Mouse (Mus musculus): ENCODE measurements around the gene Myrip. TPM values are rescaled to one million over a fixed set of nuclear protein-coding genes. Genes with fewer than 3 reads are reported as not detected.

Myrip gene
- polyA plus RNA-seq, 1 experiment = 0.41 TPM

DNA sequence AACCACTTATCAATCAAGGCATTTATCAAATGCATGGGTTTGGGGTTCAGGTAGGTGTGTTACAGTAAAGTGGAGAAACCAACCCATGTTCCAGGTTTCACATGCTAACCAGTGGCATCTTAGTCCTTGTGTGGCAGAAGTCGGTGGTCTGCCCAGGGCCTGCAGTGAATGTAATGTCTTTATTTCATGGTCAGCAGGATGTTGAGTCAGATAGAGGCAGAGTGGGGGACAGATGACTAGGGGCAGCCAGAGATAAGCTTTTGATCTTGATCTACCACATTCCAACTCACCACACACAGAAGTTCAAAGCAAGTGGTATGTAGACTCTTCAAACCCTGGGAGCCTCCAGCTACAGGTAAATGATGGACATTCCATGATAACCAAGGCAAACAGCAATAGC, 219.8 kb downstream of the Myrip start:
- Histone ChIP-seq H3K36me3 (ENCODE audit: control insufficient read depth, insufficient read depth, low read length) (no peaks in the 10 kb centered on the region), H3K27ac (ENCODE audit: control insufficient read depth, insufficient read depth, low read depth, low read length) (no peak overlapping the region), H3K27me3 (ENCODE audit: control insufficient read depth, insufficient read depth, low read length) (no peaks in the 10 kb centered on the region), H3K4me3 (ENCODE audit: control insufficient read depth, low read depth, low read length) (no peak overlapping the region), H3K4me1 (ENCODE audit: control insufficient read depth, insufficient read depth, low read length) (peaks cover 6% of the 10 kb centered on the region)
- TF ChIP-seq POLR2A (IDR thresholded peaks at IDR 0.05; ENCODE audit: control insufficient read depth, low read depth, low read length) (no peak), CTCF (IDR thresholded peaks at IDR 0.05; ENCODE audit: control insufficient read depth, insufficient read depth, insufficient replicate concordance, low read depth, low read length) (no peak)

Other genes with a start within 250 kb of the Myrip start
- 2.2 and 2.7 TPM in 2 replicates for gene Cx3cr1, start 231.6 kb upstream of the Myrip start, polyA plus RNA-seq (2012; rRNA removed)
- not detected in 2 replicates for gene Ccr8, start 209.4 kb upstream of the Myrip start, polyA plus RNA-seq (2012; rRNA removed)
- gene Slc25a38, start 191.1 kb upstream of the Myrip start, polyA plus RNA-seq (2012; rRNA removed) = 27.8 and 28.2 TPM in 2 replicates
- gene Rpsa, start 173.8 kb upstream of the Myrip start, polyA plus RNA-seq (2012; rRNA removed) = 310 and 318 TPM in 2 replicates
- gene Mobp, start 151.8 kb upstream of the Myrip start, polyA plus RNA-seq (2012; rRNA removed) = 0.49 and 0.79 TPM in 2 replicates
- 105 and 115 TPM in 2 replicates for gene Eif1b, start 190.7 kb downstream of the Myrip start, polyA plus RNA-seq (2012; rRNA removed)
- gene Entpd3, start 238.3 kb downstream of the Myrip start, polyA plus RNA-seq (2012; rRNA removed) = 0.06 and 0.19 TPM in 2 replicates